In the genomic region with DNA sequence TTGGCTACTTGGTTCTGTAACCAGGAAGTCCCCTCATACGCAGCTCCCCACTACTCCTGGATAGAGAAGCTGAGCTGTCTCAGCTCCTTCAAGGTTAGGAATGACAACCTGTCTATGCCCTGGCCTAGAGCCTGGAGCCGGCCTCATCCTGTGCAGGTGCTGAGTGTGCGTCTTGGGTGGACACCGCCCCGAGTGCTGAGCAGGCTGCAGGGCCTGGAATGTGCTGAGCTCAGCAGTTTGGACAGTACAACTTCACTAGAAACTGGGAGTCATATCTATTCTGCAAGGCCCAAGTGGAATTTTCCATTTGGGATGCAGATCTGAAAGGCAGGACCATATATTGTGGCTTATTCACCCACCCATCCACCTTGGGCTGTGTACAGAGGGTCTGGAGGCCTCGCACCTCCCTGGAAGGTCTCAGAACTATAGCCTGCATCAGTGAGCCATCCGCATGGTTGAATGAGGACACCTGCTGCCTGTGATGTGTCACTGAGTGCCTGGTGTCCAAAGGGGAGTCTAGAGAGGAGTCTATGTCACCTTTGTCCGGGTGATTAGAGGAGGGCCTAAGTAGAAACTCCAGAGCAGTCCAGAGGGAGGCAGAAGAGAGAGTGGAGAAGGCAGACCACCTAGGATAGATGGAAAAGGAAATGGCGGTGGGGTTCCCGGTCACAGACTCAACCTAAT, we compare ENCODE assay signal across 16 mouse cellular contexts.
DNase-seq lines count a peak whose midpoint lies in the region; ATAC-seq and TF ChIP-seq lines count a peak whose summit lies in the region.
"Had no signal": no experiment of that assay in that cellular context is flagged by ENCODE, and none has a peak within 500 bp of the region (broad histone marks: within the 10 kb centered on the region; RNA-seq: fewer than 3 reads in every experiment).

No protein-coding gene starts in this region.

- DNase-seq in heart, postnatal 14 days = no peak
- DNase-seq in stomach, postnatal 0 days (ENCODE audit: low spot score) = no peak
- DNase-seq in right cerebral cortex, postnatal 14 days = no peak
- no peak for DNase-seq in urinary bladder, postnatal 10 days (ENCODE audit: low spot score)
- no peak for DNase-seq in hindbrain, embryonic 11.5 days (ENCODE audit: low spot score)
- DNase-seq: cerebellum, adult 11 months; heart, adult 18-20 months; spleen, adult 18-20 months had no signal

- TF ChIP-seq CTCF in stomach, postnatal 0 days (IDR thresholded peaks at IDR 0.05; ENCODE audit: low read depth) = no peak

- no peaks in the 10 kb centered on the region for H3K27me3 ChIP-seq in heart, embryonic 15.5 days
- no peaks in the 10 kb centered on the region for H3K27me3 ChIP-seq in stomach, embryonic 14.5 days (ENCODE audit: control insufficient read depth, insufficient read depth, low read length)
- no peaks in the 10 kb centered on the region for H3K27me3 ChIP-seq in stomach, postnatal 0 days (ENCODE audit: control insufficient read depth, insufficient read depth, low read length)
- no peaks in the 10 kb centered on the region for H3K27me3 ChIP-seq in kidney, embryonic 16.5 days (ENCODE audit: insufficient read depth, low read length)
- H3K27me3 ChIP-seq in hindbrain, embryonic 11.5 days (ENCODE audit: control insufficient read depth, insufficient read depth, low read length) = no peaks in the 10 kb centered on the region
- H3K27me3 ChIP-seq: intestine, embryonic 15.5 days; limb, embryonic 13.5 days; lung, embryonic 15.5 days had no signal

- H3K27ac ChIP-seq in heart, embryonic 15.5 days = no peak overlapping the region
- no peak overlapping the region for H3K27ac ChIP-seq in stomach, embryonic 14.5 days (ENCODE audit: low read length)
- no peak overlapping the region for H3K27ac ChIP-seq in stomach, postnatal 0 days (replicated peaks)
- H3K27ac ChIP-seq in kidney, embryonic 16.5 days (ENCODE audit: low read length) = peak overlapping the region; percentile 54; the same call in 1 of the 2 replicates
- H3K27ac ChIP-seq in hindbrain, embryonic 11.5 days (ENCODE audit: low read depth, low read length) = no peak overlapping the region
- H3K27ac ChIP-seq: intestine, embryonic 15.5 days; limb, embryonic 13.5 days; lung, embryonic 15.5 days had no signal

- no peaks in the 10 kb centered on the region for H3K36me3 ChIP-seq in heart, embryonic 15.5 days
- no peaks in the 10 kb centered on the region for H3K36me3 ChIP-seq in stomach, embryonic 14.5 days (ENCODE audit: control insufficient read depth, insufficient read depth, low read length)
- no peaks in the 10 kb centered on the region for H3K36me3 ChIP-seq in stomach, postnatal 0 days (ENCODE audit: control insufficient read depth, insufficient read depth, low read length)
- H3K36me3 ChIP-seq in kidney, embryonic 16.5 days (ENCODE audit: insufficient read depth, low read length) = no peaks in the 10 kb centered on the region
- H3K36me3 ChIP-seq in hindbrain, embryonic 11.5 days (ENCODE audit: control insufficient read depth, insufficient read depth, low read length) = no peaks in the 10 kb centered on the region
- H3K36me3 ChIP-seq: intestine, embryonic 15.5 days; limb, embryonic 13.5 days; lung, embryonic 15.5 days had no signal

- WGBS in heart, embryonic 15.5 days = 76% methylated on average over 10 of the region's 10 CpGs
- 76% methylated on average over 10 of the region's 10 CpGs for WGBS in stomach, embryonic 14.5 days
- 78% methylated on average over 10 of the region's 10 CpGs for WGBS in stomach, postnatal 0 days
- WGBS in kidney, embryonic 16.5 days = 72% methylated on average over 10 of the region's 10 CpGs
- 85% methylated on average over 10 of the region's 10 CpGs for WGBS in hindbrain, embryonic 11.5 days

- no peaks in the 10 kb centered on the region for H3K4me1 ChIP-seq in heart, embryonic 15.5 days (replicated peaks)
- H3K4me1 ChIP-seq in stomach, embryonic 14.5 days (ENCODE audit: control insufficient read depth, insufficient read depth, low read length) = 0 out of 2 replicates have a peak, but pooled peaks cover 4% of the 10 kb centered on the region
- H3K4me1 ChIP-seq in stomach, postnatal 0 days (replicated peaks; ENCODE audit: control insufficient read depth, insufficient read depth) = no peaks in the 10 kb centered on the region
- peaks cover 4% of the 10 kb centered on the region; the same call in 1 of the 2 replicates for H3K4me1 ChIP-seq in kidney, embryonic 16.5 days (ENCODE audit: insufficient read depth, low read length)
- H3K4me1 ChIP-seq in hindbrain, embryonic 11.5 days (replicated peaks; ENCODE audit: control insufficient read depth, insufficient read depth, low read length) = no peaks in the 10 kb centered on the region
- H3K4me1 ChIP-seq: intestine, embryonic 15.5 days; lung, embryonic 15.5 days had no signal

- TF ChIP-seq EP300 in stomach, postnatal 0 days (optimal IDR thresholded peaks at IDR 0.05) = no peak

- intact Hi-C loops in heart, postnatal 14 days (cut with DNase I) = no loop called here

- H3K9me3 ChIP-seq in heart, embryonic 15.5 days (replicated peaks) = no peaks in the 10 kb centered on the region
- no peaks in the 10 kb centered on the region for H3K9me3 ChIP-seq in stomach, embryonic 14.5 days (ENCODE audit: control insufficient read depth, low read depth, low read length)
- H3K9me3 ChIP-seq in stomach, postnatal 0 days (ENCODE audit: control insufficient read depth, low read length) = no peaks in the 10 kb centered on the region
- H3K9me3 ChIP-seq in kidney, embryonic 16.5 days (ENCODE audit: low read length) = no peaks in the 10 kb centered on the region
- H3K9me3 ChIP-seq in hindbrain, embryonic 11.5 days (ENCODE audit: control insufficient read depth, low read length) = no peaks in the 10 kb centered on the region
- H3K9me3 ChIP-seq: intestine, embryonic 15.5 days; limb, embryonic 13.5 days; lung, embryonic 15.5 days had no signal

- no peak overlapping the region for H3K9ac ChIP-seq in heart, embryonic 15.5 days
- no peak overlapping the region for H3K9ac ChIP-seq in stomach, embryonic 14.5 days (replicated peaks; ENCODE audit: low read depth, low read length)
- H3K9ac ChIP-seq in stomach, postnatal 0 days (ENCODE audit: low read length) = no peak overlapping the region
- no peak overlapping the region for H3K9ac ChIP-seq in kidney, embryonic 16.5 days (replicated peaks; ENCODE audit: low read length)
- H3K9ac ChIP-seq in hindbrain, embryonic 11.5 days (ENCODE audit: low read depth, low read length) = no peak overlapping the region
- H3K9ac ChIP-seq: intestine, embryonic 15.5 days; limb, embryonic 13.5 days; lung, embryonic 15.5 days had no signal

- ATAC-seq in heart, embryonic 15.5 days (replicated peaks; ENCODE audit: insufficient number of reproducible peaks, insufficient read depth, low FRiP score, low read depth) = peak; percentile 44; the same call in 1 of the 2 replicates
- 0 out of 2 replicates have a peak, but pooled peaks have one; percentile 26 for ATAC-seq in stomach, embryonic 14.5 days (ENCODE audit: insufficient number of reproducible peaks, insufficient read depth, low FRiP score, low read depth)
- ATAC-seq in stomach, postnatal 0 days (ENCODE audit: low FRiP score, low TSS enrichment) = no peak
- ATAC-seq in kidney, embryonic 16.5 days (ENCODE audit: low FRiP score, low TSS enrichment) = peak; percentile 78
- no peak for ATAC-seq in hindbrain, embryonic 11.5 days (ENCODE audit: low FRiP score)
- ATAC-seq: intestine, embryonic 15.5 days; Patski had no signal

- no peak overlapping the region for H3K4me3 ChIP-seq in heart, embryonic 15.5 days
- H3K4me3 ChIP-seq in stomach, embryonic 14.5 days (ENCODE audit: low read depth, low read length) = no peak overlapping the region
- no peak overlapping the region for H3K4me3 ChIP-seq in stomach, postnatal 0 days (ENCODE audit: low read depth, low read length)
- no peak overlapping the region for H3K4me3 ChIP-seq in kidney, embryonic 16.5 days (ENCODE audit: low read length)
- H3K4me3 ChIP-seq in hindbrain, embryonic 11.5 days (ENCODE audit: low read depth, low read length) = no peak overlapping the region
- H3K4me3 ChIP-seq: intestine, embryonic 15.5 days; limb, embryonic 13.5 days; lung, embryonic 15.5 days; megakaryocyte, embryonic 14.5 days had no signal

- H3K4me2 ChIP-seq in heart, embryonic 15.5 days = no peak overlapping the region
- H3K4me2 ChIP-seq in stomach, embryonic 14.5 days (replicated peaks; ENCODE audit: low read depth, low read length) = no peak overlapping the region
- no peak overlapping the region for H3K4me2 ChIP-seq in stomach, postnatal 0 days (replicated peaks; ENCODE audit: low read depth)
- H3K4me2 ChIP-seq in kidney, embryonic 16.5 days (replicated peaks; ENCODE audit: low read depth, low read length) = no peak overlapping the region
- no peak overlapping the region for H3K4me2 ChIP-seq in hindbrain, embryonic 11.5 days (replicated peaks; ENCODE audit: low read depth, low read length)
- H3K4me2 ChIP-seq: intestine, embryonic 15.5 days; limb, embryonic 13.5 days; lung, embryonic 15.5 days had no signal

Comparison
In these comparisons a context has a peak if more than half of its experiments do, and no peak if none do; other contexts are left out.
1. ATAC-seq: peak in heart, embryonic 15.5 days (single experiment), stomach, embryonic 14.5 days (single experiment) and kidney, embryonic 16.5 days (single experiment); none in stomach, postnatal 0 days (single experiment) and hindbrain, embryonic 11.5 days (single experiment).